Mouse (Mus musculus) heart, adult 2 months (tissue): ENCODE data around the gene Rab29.

Experiments used
- CTCF ChIP-seq: fragments of 200-600 bp; IDR thresholded peaks from 2 replicates; pipeline ENCODE4 v1.8.1; 2022; ENCODE audit warnings: antibody characterized with exemption, mild to moderate bottlenecking, moderate library complexity
- EP300 ChIP-seq: fragments of 200-500 bp; IDR thresholded peaks from 2 replicates; pipeline ENCODE4 v1.6.1; 2011; ENCODE audit warnings: low read depth, low read length, control low read depth; ENCODE audit not compliant: insufficient read depth

- TF ChIP-seq CTCF (no peak), EP300 (no peak)
Observed at GRCm38 (mm10) chr1:131828297-131829126, 38.5 kb upstream of the Rab29 start.
